Mouse (Mus musculus) left cerebral cortex, postnatal 36 days (tissue): ENCODE results near the gene Mfsd5. TPM values are rescaled to one million over a fixed set of nuclear protein-coding genes. Genes with fewer than 3 reads are reported as not detected.

Experiments used
- DNase-seq, 2 experiments: peaks; one replicate each; pipeline ENCODE4 v3.0.0; 2021 to 2022; ENCODE audit warnings: low spot score in 2 of 2, mixed read lengths in 1 of 2
- intact Hi-C: fragments of 180-260 bp; cut with DNase I; formaldehyde crosslinking; loops from one replicate; pipeline ENCODE4 v1.15.1; 2025
- total RNA-seq, 2 experiments: library from RNA; stranded (reverse); gene quantifications; 2 replicates each; pipeline ENCODE4 v1.2.3; 2021

Mfsd5 gene
- total RNA-seq, 2 experiments from 2014 or later: 40.9 to 43.9 TPM

DNA sequence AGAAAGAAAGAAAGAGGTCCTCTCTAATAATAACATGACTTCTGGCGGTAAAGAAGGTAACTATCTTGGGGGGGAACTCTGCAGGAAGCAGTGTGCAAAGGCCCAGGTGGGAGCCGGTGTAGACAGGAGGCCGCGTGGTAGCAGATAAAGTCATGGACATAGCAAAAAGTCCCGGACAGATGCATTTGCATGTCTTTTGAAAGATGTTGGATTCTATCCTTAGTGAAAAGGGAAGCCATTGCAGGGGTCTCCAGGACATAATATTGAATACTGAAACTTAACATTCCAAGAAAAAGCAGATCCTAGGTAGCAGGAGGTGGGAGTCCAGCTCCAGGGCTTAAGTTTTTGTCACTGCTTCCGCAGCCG, 545 bp upstream of the Mfsd5 start:
- intact Hi-C loops: loop anchor here (2.0 kb wide), 1 partner anchor 32 kb away; no protein-coding TSS in a partner anchor

DNA sequence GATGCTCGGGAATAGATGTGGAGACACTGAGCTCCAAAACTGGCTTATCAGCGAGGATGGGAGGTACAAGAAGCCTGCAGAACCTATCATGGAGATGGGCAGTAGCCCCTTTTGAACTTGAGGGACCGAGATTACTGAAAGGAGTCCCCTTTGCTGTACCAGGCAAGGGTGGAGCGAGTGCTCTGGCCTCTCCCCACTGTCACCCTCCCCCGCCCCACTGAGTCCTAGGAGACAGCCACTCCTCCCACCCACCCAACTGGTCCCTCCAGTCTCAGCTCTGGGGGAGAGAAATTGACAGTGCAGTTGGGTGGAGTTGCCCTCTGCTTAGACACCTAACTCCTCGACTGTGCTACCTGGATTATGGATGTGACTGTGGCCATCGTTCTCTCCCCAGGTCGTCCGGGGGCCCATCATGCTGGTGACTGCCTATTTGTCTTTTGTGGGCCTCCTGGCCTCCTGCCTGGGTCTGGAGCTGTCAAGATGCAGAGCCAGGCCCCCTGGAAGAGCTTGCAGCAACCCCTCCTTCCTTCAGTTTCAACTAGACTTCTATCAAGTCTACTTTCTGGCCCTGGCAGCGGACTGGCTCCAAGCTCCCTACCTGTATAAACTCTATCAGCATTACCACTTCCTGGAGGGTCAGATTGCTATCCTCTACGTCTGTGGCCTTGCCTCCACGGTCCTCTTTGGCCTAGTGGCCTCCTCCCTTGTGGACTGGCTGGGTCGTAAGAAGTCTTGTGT, 698 bp downstream of the Mfsd5 start:
- intact Hi-C loops: loop anchor here (2.0 to 5.0 kb wide), 2 partner anchors 33 to 37 kb away; no protein-coding TSS in a partner anchor
- no peak for DNase-seq

More for the DNA sequence above, 545 bp upstream of the Mfsd5 start:
- no peak for DNase-seq

DNA sequence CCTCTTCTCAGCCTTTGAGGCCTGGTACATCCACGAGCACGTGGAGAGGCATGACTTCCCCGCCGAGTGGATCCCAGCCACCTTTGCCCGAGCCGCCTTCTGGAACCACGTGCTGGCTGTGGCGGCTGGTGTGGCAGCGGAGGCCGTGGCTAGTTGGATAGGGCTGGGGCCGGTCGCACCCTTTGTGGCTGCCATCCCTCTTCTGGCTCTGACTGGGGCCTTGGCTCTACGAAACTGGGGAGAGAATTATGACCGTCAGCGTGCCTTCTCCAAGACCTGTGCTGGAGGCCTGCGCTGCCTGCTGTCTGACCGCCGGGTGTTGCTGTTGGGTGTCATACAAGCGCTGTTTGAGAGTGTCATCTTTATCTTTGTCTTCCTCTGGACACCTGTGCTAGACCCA, 1.4 kb downstream of the Mfsd5 start:
- no peak for DNase-seq
- intact Hi-C loops: loop anchor here (5.0 kb wide), 1 partner anchor 37 kb away; no protein-coding TSS in a partner anchor

DNA sequence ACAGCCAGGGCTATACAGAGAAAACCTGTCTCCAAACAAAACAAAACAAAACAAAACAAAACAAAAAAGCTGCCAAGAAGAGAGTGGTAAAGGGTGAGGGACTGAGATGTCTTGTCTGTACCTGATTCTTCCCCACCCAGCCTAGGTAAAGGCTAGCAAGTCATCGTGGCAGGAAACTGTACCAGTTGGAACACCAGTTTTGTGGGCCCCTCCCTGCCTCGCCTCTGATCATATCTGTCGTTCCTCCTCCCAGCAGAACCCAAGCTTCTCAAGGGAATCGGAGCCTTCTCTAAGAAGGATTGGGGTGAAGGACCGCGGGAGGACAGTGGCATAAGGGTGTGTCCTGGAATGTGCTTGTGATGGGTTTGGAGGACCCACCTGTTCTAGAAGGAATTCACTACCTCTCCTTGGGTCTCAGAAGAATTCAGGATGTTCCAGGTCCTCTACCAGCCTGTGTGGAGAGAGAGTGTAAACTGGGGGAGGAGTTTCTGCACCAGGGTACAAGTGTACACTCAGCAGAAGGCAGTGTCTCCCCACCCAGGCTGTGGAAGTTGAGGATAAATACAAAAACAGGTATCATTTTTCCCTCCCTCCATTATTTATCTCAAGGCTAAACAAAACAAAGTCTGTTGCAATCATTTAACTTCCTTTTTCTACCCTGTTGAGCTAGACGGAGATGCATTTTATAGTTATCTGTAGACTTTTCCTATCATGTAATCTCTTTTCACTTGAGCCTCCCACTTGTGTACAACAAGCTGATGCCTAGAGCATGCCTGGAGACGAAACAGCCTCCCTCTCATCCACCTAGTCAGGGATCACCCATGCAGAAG, 3.4 kb downstream of the Mfsd5 start:
- DNase-seq: no peak
- intact Hi-C loops: loop anchor here (5.0 kb wide), 1 partner anchor 35 kb away; no protein-coding TSS in a partner anchor

DNA sequence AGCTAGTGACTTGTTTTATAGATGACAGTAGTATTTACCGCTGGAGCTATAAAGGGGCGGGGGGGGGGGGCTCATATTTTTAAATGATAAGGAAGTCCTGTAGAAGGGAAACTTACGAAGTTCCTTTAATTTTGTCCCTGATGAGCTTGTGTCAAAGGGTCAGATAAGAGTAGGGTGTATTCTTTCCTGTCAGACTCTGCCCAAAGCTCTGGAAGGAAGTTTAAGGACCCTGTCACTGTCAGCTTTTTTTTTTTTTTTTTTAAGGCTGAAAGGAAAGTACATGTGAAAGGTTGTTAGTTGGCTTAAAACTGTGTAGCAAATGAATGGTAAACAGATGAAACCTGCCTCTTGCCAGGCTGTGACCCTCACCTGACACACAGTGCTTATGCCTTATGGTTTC, 4.4 kb downstream of the Mfsd5 start:
- intact Hi-C loops: loop anchor here (5.0 kb wide), 1 partner anchor 34 kb away; no protein-coding TSS in a partner anchor
- DNase-seq: no peak

GRCm38 (mm10) chr15:102287395-102287794, 8.1 kb downstream of the Mfsd5 start:
- DNase-seq: no peak
- intact Hi-C loops: no loop called here

DNA sequence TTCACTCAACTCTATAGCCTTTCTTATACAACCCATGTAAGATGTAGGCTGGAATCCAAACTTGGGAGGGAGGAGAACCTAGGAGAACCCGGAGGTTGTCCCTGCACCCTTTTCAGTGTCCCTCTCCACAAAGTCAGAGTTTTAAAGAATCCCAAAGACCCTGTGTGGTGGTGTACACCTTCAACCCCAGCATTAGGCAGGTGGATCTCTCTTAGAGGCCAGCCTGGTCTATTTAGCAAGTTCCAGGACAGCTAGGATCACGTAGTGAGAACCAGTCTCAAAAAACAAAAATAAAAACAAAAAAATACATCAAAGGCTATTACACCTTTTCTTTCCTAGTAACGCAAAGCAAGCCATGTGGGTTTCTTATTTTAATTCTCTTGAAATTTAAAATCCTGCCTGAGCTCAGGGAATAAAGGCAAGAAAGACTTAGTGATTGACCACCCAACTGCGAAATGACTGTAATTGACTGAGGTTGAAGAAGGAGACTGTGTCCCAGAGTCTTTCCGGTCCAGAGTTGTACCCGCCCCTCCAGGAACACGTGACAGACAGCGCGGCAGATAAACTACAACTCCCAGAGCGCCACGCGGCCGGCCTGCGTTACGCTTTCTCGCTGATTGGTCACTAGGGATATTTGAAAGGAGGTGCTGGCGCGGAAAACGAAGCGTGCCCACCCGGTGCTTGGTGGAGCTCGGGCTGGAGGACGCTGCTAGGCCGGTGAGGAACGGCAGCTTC, 16.5 kb downstream of the Mfsd5 start, which contains the start of gene Espl1:
TSS of gene Espl1 (plus strand) at position 634 of the 735 bp plus-strand sequence.
- intact Hi-C loops: no loop called here
- peak; percentile 87 to 90 for DNase-seq

DNA sequence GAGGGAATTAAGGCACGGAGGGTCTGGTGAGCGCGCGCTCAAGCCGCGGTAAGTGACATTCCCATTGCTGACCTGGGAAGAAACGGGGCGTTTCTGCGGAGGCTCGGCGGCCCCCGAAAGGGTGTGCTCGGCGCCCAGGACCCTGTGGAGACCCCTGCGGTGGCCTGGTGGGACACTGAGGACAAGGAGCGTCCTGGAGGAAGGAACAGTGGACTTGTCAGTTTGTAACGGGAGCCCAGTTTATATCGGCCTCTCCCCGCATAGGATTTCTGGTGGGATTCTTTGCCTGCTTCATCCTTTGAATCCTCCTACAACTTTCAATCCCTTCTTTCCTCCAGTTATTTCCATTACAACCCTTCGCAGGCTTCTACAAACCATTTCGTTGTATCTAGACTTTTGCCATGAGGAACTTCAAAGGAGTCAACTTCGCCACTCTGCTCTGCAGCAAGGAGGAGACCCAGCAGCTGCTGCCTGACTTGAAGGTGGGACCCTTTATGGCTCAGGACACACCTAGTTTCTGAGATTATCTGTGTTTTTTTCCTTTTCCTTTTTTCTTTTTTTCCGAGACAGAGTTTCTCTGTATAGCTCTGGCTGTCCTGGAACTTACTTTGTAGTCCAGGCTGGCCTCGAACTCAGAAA, 17.2 kb downstream of the Mfsd5 start:
- intact Hi-C loops: no loop called here
- DNase-seq: no peak

GRCm38 (mm10) chr15:102302542-102302941, 23.3 kb downstream of the Mfsd5 start:
- DNase-seq: no peak
- intact Hi-C loops: no loop called here

DNA sequence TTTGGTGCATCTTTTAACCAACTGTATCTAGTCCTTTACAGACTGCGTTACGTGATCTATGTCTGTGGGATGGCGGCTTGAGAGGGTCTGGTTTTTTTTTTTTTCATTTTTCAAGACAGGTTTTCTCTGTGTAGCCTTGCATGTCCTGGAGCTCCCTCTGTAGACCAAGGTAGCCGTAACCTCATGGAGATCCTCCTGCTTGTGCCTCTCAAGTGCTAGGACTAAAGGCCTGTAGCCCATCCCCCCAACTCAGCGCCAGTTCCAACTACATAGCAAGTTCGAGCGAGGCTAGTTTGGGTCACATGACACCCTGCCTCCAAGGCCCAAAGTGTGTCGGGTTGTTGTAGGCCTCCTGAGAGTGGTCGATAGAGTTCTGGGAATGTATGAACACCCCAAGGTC, 29.5 kb downstream of the Mfsd5 start:
- no peak for DNase-seq
- intact Hi-C loops: no loop called here

- intact Hi-C loops: no loop called here
- no peak for DNase-seq
Measured at GRCm38 (mm10) chr15:102310074-102310845, 31.0 kb downstream of the Mfsd5 start.

GRCm38 (mm10) chr15:102311489-102311888, 32.2 kb downstream of the Mfsd5 start:
- intact Hi-C loops: no loop called here
- DNase-seq: no peak

DNA sequence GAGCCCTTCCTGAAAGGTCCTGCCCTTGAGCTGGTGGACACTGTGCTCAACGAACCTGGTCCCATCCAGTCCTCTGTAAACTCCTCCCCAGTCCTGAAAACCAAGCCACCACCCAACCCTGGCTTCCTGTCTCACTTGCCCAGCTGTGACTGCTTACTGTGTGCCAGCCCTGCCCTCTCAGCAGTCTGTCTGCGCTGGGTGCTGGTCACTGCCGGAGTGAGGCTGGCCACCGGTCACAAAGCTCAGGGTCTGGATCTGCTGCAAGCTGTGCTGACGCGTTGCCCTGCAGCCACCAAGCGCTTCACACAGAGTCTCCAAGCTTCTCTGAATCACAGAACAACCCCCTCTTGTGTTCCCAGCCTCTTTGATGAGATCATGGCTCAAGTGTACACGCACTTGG, 36.0 kb downstream of the Mfsd5 start:
- intact Hi-C loops: loop anchor here (5.0 kb wide), 2 partner anchors 33 to 78 kb away; no protein-coding TSS in a partner anchor
- no peak for DNase-seq

DNA sequence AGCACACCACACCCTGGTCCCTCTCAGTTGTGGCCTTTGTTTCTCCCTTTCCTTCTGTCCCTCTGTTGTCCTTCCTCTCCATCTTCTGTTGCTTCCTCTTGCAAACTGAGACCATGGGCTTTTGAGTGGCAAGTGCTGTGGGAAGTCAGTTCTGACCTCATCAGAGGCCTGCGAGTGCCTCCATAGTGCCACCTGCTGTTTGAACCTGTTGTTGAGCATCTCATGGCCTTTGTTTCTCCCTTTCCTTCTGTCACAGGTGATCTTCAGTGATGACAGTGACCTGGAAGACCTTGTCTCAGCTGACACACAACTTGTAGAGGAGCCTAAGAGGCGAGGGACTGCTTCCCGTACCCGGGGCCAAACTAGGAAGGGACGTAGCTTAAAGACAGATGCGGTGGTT, 37.0 kb downstream of the Mfsd5 start:
- intact Hi-C loops: loop anchor here (5.0 kb wide), 2 partner anchors 34 to 79 kb away; no protein-coding TSS in a partner anchor
- DNase-seq: peak; percentile 32 to 57

- intact Hi-C loops: no loop called here
- no peak for DNase-seq
Measured at GRCm38 (mm10) chr15:102324654-102325473, 45.6 kb downstream of the Mfsd5 start.

GRCm38 (mm10) chr15:102326022-102326576, 46.8 kb downstream of the Mfsd5 start, which contains the start of gene Pfdn5:
Gene Pfdn5 (plus strand): TSS chr15:102326116.
- intact Hi-C loops: no loop called here
- peak; percentile 86 for DNase-seq

DNA sequence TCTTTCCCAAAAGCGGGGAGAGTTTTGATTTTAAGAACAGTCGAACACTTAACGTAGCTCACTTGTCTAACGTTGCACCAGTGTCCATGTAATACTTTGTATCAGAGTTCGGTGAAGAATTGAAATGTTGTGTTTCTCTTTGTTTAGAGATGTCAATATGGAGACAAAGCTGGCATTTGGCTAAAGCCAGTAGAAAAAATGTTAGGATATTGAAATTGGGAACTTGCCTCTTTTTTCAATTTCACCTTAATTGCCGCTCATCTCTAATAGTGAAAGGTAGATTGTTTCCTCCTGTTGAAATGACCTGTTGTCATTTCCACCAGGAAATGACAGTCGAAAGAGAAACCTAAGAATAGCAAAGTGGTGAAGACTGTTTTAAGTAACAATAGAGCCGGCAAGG, 47.6 kb downstream of the Mfsd5 start:
- no peak for DNase-seq
- intact Hi-C loops: no loop called here
